Mouse (Mus musculus) heart, postnatal 0 days (tissue): ENCODE results near the gene Fkbp3.

ENCODE experiments used
- CTCF ChIP-seq: IDR thresholded peaks from 2 replicates; pipeline ENCODE4 v1.5.1; 2016; ENCODE audit warnings: antibody characterized with exemption, control low read depth, low read depth
- EP300 ChIP-seq: IDR thresholded peaks from 2 replicates; pipeline ENCODE4 v1.6.1; 2016; ENCODE audit warnings: antibody characterized with exemption, low read depth

DNA sequence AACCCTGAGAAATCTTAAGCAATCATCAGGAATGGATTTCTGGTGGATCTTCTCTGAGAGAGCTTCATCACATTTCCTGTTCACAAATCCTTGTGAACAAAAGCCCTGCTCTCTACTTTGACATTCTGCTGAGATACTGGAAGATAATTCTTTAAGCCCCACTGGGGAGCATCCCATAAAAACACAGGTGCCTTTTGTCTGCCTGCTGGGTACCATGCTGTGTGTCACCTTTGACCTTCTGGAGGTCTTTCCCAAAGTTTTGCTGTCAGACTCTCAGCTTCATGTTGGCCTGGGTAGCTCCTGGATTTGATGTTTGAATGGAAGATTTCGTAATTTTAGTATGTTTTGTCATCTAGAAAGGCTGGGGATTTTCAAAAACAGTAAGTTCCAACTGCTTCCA, 34.9 kb upstream of the Fkbp3 start:
- TF ChIP-seq CTCF (no peak), EP300 (no peak)
